Mouse (Mus musculus) CH12.LX (cell line): ENCODE data around the gene Chpt1.
A peak's percentile ranks its signal among the peaks of the same experiment; 100 is the strongest.

Experiments
- CHD2 ChIP-seq: IDR thresholded peaks from 2 replicates; pipeline ENCODE4 v1.6.1; 2011; ENCODE audit warnings: low read length, improper control_type of control experiment
- CTCF ChIP-seq, 2 experiments: IDR thresholded peaks in 1 of 2; conservative IDR thresholded peaks in 1 of 2; 2 replicates each; pipeline ENCODE4 v1.5.1; 2011 to 2012; ENCODE audit warnings: low read depth in 2 of 2, low read length in 2 of 2, improper control_type of control experiment in 1 of 2, inconsistent platforms in 1 of 2, mild to moderate bottlenecking in 1 of 2, moderate library complexity in 1 of 2
- EP300 ChIP-seq: IDR thresholded peaks from 2 replicates; pipeline ENCODE4 v1.6.1; 2011; ENCODE audit warnings: low read length, improper control_type of control experiment
- KAT2A ChIP-seq: IDR thresholded peaks from 2 replicates; pipeline ENCODE4 v1.6.1; 2012; ENCODE audit warnings: low read length, improper control_type of control experiment, inconsistent platforms; ENCODE audit not compliant: insufficient replicate concordance
- MEF2A ChIP-seq: IDR thresholded peaks from 2 replicates; pipeline ENCODE4 v1.6.1; 2014; ENCODE audit warnings: low read depth, mild to moderate bottlenecking, inconsistent platforms, low read length, improper control_type of control experiment, borderline replicate concordance
- MXI1 ChIP-seq: IDR thresholded peaks from 2 replicates; pipeline ENCODE4 v1.6.1; 2011; ENCODE audit warnings: mild to moderate bottlenecking, low read depth, low read length, improper control_type of control experiment
- MYC ChIP-seq: IDR thresholded peaks from 2 replicates; pipeline ENCODE4 v1.6.1; 2011; ENCODE audit warnings: low read depth, mild to moderate bottlenecking, improper control_type of control experiment, low read length
- POLR2A ChIP-seq: IDR thresholded peaks from 2 replicates; pipeline ENCODE4 v1.6.1; 2011; ENCODE audit warnings: low read depth, mild to moderate bottlenecking, improper control_type of control experiment, low read length
- SIN3A ChIP-seq: IDR thresholded peaks from 2 replicates; pipeline ENCODE4 v1.6.1; 2012; ENCODE audit warnings: low read length, improper control_type of control experiment, inconsistent platforms
- ZC3H11A ChIP-seq: IDR thresholded peaks from 2 replicates; pipeline ENCODE4 v1.6.1; 2012; ENCODE audit warnings: low read depth, mild to moderate bottlenecking, inconsistent platforms, low read length, improper control_type of control experiment
- ZNF384 ChIP-seq: IDR thresholded peaks from 2 replicates; pipeline ENCODE4 v1.6.1; 2012; ENCODE audit warnings: low read depth, low read length, improper control_type of control experiment, inconsistent platforms

DNA sequence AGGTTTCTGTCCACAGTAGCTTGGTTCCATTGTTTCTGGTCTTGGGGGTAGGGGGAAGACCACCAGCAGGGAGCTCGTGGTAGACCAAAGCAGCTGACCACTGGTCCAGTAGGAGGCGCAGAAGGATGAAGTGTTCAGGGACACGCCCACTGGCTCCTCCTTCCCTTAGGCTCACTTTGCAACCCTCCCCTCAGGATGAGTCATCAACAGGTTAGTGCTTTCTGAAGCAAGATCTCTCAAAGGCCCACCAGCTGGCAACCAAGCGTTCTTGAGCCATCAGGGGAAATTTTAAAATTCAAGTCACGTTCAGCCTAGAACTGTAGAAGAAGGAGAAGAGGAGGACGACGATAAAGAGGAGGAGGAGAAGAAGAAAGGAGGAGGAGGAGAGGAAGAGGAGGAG is 12.2 kb downstream of the Chpt1 start:
- TF ChIP-seq MEF2A (0 out of 2 replicates have a peak, but pooled peaks have one; percentile 15), MXI1 (0 out of 2 replicates have a peak, but pooled peaks have one; percentile 16), CHD2 (no peak), POLR2A (no peak), CTCF (conservative IDR thresholded peaks at IDR 0.05 in 1 of 2, IDR thresholded peaks at IDR 0.05 in 1 of 2; ENCODE audit: low read depth in 2 of 2, low read length in 2 of 2) (peak in 1 of 2 experiments; percentile 62; a peak in 2 of 4 replicates), ZC3H11A (no peak), KAT2A (no peak), ZNF384 (no peak), EP300 (no peak), SIN3A (0 out of 2 replicates have a peak, but pooled peaks have one; percentile 26), MYC (no peak)
